Comparison of ENCODE assay signal across 14 mouse cellular contexts in genomic region chr13:57414716-57415115, GRCm38 (mm10).
"Had no signal": no experiment of that assay in that cellular context is flagged by ENCODE, and none has a peak within 500 bp of the region (broad histone marks: within the 10 kb centered on the region; RNA-seq: fewer than 3 reads in every experiment).

No protein-coding gene starts in this region.

- H3K9ac ChIP-seq: liver, embryonic 15.5 days; neural tube, embryonic 15.5 days had no signal

- H3K27ac ChIP-seq: limb, embryonic 10.5 days; liver, embryonic 15.5 days; macrophage; neural tube, embryonic 15.5 days had no signal

- H3K9me3 ChIP-seq: limb, embryonic 10.5 days; liver, embryonic 15.5 days; neural tube, embryonic 15.5 days had no signal

- H3K4me3 ChIP-seq: limb, embryonic 10.5 days; liver, embryonic 15.5 days; megakaryocyte, embryonic 14.5 days; myocyte; neural tube, embryonic 15.5 days had no signal

- H3K4me2 ChIP-seq: liver, embryonic 11.5 days; liver, embryonic 15.5 days; midbrain, embryonic 11.5 days; neural tube, embryonic 15.5 days had no signal

- H3K4me1 ChIP-seq: limb, embryonic 10.5 days; liver, embryonic 15.5 days; megakaryocyte, embryonic 14.5 days; neural tube, embryonic 15.5 days had no signal

- H3K36me3 ChIP-seq: limb, embryonic 10.5 days; liver, embryonic 15.5 days; neural tube, embryonic 15.5 days had no signal

- H3K27me3 ChIP-seq: liver, embryonic 15.5 days; megakaryocyte, embryonic 14.5 days; neural tube, embryonic 15.5 days had no signal

- DNase-seq: kidney, adult 18-20 months; kidney, postnatal 25 days; lung, adult 2 months; lung, postnatal 10 days; thymus, adult 18-20 months; thymus, postnatal 14 days had no signal
